In the genomic region with DNA sequence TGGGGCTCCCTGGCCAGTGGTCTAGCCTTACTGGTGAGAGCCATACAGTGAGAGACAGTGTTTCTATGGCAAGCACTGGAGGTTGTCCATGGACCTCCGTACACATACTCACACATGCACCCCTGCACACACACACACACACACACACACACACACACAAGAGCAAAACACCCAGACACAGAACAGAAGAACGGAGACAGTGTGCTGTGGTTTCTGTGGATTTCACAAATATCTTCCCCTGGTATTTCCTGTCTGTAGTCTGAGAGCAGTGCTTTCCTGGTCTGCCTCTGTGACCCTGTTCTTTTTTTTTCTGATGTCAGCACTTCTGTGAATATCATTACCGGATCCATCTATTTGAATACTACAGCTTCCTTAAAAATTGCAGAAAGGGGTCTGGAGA, we compare ENCODE assay signal across 12 mouse cellular contexts. TPM values are rescaled to one million over a fixed set of nuclear protein-coding genes. Genes with fewer than 3 reads are reported as not detected.
DNase-seq lines count a peak whose midpoint lies in the region; ATAC-seq lines count a peak whose summit lies in the region.
"Had no signal": no experiment of that assay in that cellular context is flagged by ENCODE, and none has a peak within 500 bp of the region (broad histone marks: within the 10 kb centered on the region; RNA-seq: fewer than 3 reads in every experiment).

No protein-coding gene starts in this region.

- 0 out of 2 replicates have a peak overlapping the region, but pooled peaks have one; percentile 35 for H3K27ac ChIP-seq in heart, embryonic 12.5 days (ENCODE audit: poor library complexity, severe bottlenecking)
- H3K27ac ChIP-seq in macrophage: peak overlapping the region; percentile 79
- H3K27ac ChIP-seq in forebrain, embryonic 10.5 days: no peak overlapping the region
- no peak overlapping the region for H3K27ac ChIP-seq in midbrain, embryonic 13.5 days
- H3K27ac ChIP-seq: forebrain, embryonic 12.5 days; midbrain, embryonic 12.5 days had no signal

- no peak for DNase-seq in heart, postnatal 36 days
- DNase-seq in 3T3-L1 (ENCODE audit: low read depth, low spot score): peak; percentile 54
- peak; percentile 22 for DNase-seq in fibroblast of lung, adult 2 months (ENCODE audit: low read depth)
- no peak for DNase-seq in forebrain, embryonic 10.5 days (ENCODE audit: extremely low spot score, low spot score)
- DNase-seq in cerebellum, postnatal 4 days (ENCODE audit: low spot score in 2 of 2): no peak
- DNase-seq: adrenal gland, postnatal 36 days had no signal

- H3K4me1 ChIP-seq in heart, embryonic 12.5 days (replicated peaks): 0 out of 2 replicates have a peak, but pooled peaks cover 4% of the 10 kb centered on the region
- H3K4me1 ChIP-seq in forebrain, embryonic 10.5 days: no peaks in the 10 kb centered on the region
- no peaks in the 10 kb centered on the region for H3K4me1 ChIP-seq in midbrain, embryonic 13.5 days (replicated peaks)
- H3K4me1 ChIP-seq: forebrain, embryonic 12.5 days; midbrain, embryonic 12.5 days had no signal

- 52% methylated on average over 3 of the region's 3 CpGs for WGBS in heart, embryonic 12.5 days
- WGBS in macrophage (ENCODE audit: missing documents): 3% methylated on average over 3 of the region's 3 CpGs
- 80% methylated on average over 3 of the region's 3 CpGs for WGBS in forebrain, embryonic 10.5 days
- WGBS in midbrain, embryonic 13.5 days: 91% methylated on average over 3 of the region's 3 CpGs

- H3K79me2 ChIP-seq in macrophage (ENCODE audit: inconsistent target): peaks cover 65% of the 10 kb centered on the region

- H3K9ac ChIP-seq in heart, embryonic 12.5 days: no peak overlapping the region
- H3K9ac ChIP-seq in midbrain, embryonic 13.5 days (replicated peaks): no peak overlapping the region
- H3K9ac ChIP-seq: forebrain, embryonic 12.5 days; midbrain, embryonic 12.5 days had no signal

- no peaks in the 10 kb centered on the region for H3K36me3 ChIP-seq in heart, embryonic 12.5 days
- H3K36me3 ChIP-seq in macrophage (ENCODE audit: inconsistent target): no peaks in the 10 kb centered on the region
- no peaks in the 10 kb centered on the region for H3K36me3 ChIP-seq in forebrain, embryonic 10.5 days (replicated peaks)
- no peaks in the 10 kb centered on the region for H3K36me3 ChIP-seq in midbrain, embryonic 13.5 days
- H3K36me3 ChIP-seq: forebrain, embryonic 12.5 days; midbrain, embryonic 12.5 days had no signal

- no peak for ATAC-seq in heart, embryonic 12.5 days (ENCODE audit: insufficient number of reproducible peaks, low FRiP score)
- ATAC-seq in midbrain, embryonic 13.5 days: no peak
- ATAC-seq: hindbrain, embryonic 16.5 days had no signal

- no peaks in the 10 kb centered on the region for H3K27me3 ChIP-seq in heart, embryonic 12.5 days (replicated peaks)
- no peaks in the 10 kb centered on the region for H3K27me3 ChIP-seq in forebrain, embryonic 10.5 days (ENCODE audit: poor library complexity, severe bottlenecking)
- no peaks in the 10 kb centered on the region for H3K27me3 ChIP-seq in midbrain, embryonic 13.5 days
- H3K27me3 ChIP-seq: forebrain, embryonic 12.5 days; midbrain, embryonic 12.5 days had no signal

- no peaks in the 10 kb centered on the region for H3K9me3 ChIP-seq in heart, embryonic 12.5 days (replicated peaks)
- H3K9me3 ChIP-seq in forebrain, embryonic 10.5 days: no peaks in the 10 kb centered on the region
- no peaks in the 10 kb centered on the region for H3K9me3 ChIP-seq in midbrain, embryonic 13.5 days
- H3K9me3 ChIP-seq: forebrain, embryonic 12.5 days; midbrain, embryonic 12.5 days had no signal

- no peak overlapping the region for H3K4me2 ChIP-seq in heart, embryonic 12.5 days
- no peak overlapping the region for H3K4me2 ChIP-seq in midbrain, embryonic 13.5 days (replicated peaks)
- H3K4me2 ChIP-seq: forebrain, embryonic 12.5 days; midbrain, embryonic 12.5 days had no signal

- intact Hi-C loops in heart, postnatal 36 days (cut with DNase I): no loop called here

- H3K4me3 ChIP-seq in heart, embryonic 12.5 days: no peak overlapping the region
- H3K4me3 ChIP-seq in macrophage (ENCODE audit: inconsistent target): no peak overlapping the region
- H3K4me3 ChIP-seq in forebrain, embryonic 10.5 days: no peak overlapping the region
- H3K4me3 ChIP-seq in midbrain, embryonic 13.5 days (replicated peaks): no peak overlapping the region
- H3K4me3 ChIP-seq: forebrain, embryonic 12.5 days; midbrain, embryonic 12.5 days had no signal

RNA-seq across cellular contexts. Expression of a gene that starts 2.9 kb away (rescaled TPM):
- polyA plus RNA-seq in heart, embryonic 12.5 days (2016; fragmentation: Nextera tagmentation; extraction: Ambion mirVana): 5.3 and 7.5 TPM in 2 replicates
- total RNA-seq in heart, postnatal 36 days (2021): 10 to 100 TPM; 12.8 to 27.3 TPM
- total RNA-seq in macrophage (2018; cell fraction: chromatin; rRNA removed): 100 to 1,000 TPM; 123 to 423 (median 235) TPM
- 1,000 to 10,000 TPM; 2,639 to 4,991 (median 3,753) TPM for total RNA-seq in macrophage (2018; cell fraction: cytosol; rRNA removed)
- total RNA-seq in macrophage (2018; cell fraction: nucleus; rRNA removed): 1,000 to 10,000 TPM in 25 of 26 experiments, 100 to 1,000 TPM in 1; 662 to 5,760 (median 3,354) TPM
- 4,472 to 5,209 TPM (median 4,886 TPM) in 3 replicates for polyA plus RNA-seq in macrophage (2018)
- polyA plus RNA-seq in forebrain, embryonic 10.5 days (2016; fragmentation: Nextera tagmentation; extraction: Ambion mirVana): 2.5 and 3.9 TPM in 2 replicates
- 10.5 and 10.6 TPM in 2 replicates for polyA plus RNA-seq in midbrain, embryonic 13.5 days (2015; fragmentation: Nextera tagmentation; extraction: Ambion mirVana)

RNA-seq across cellular contexts. Expression of a gene that starts 24.6 kb away (rescaled TPM):
- polyA plus RNA-seq in heart, embryonic 12.5 days (2016; fragmentation: Nextera tagmentation; extraction: Ambion mirVana): 14.2 and 15.1 TPM in 2 replicates
- 1 to 10 TPM; 9.5 to 9.6 TPM for total RNA-seq in heart, postnatal 36 days (2021)
- total RNA-seq in macrophage (2018; cell fraction: chromatin; rRNA removed): 1 to 10 TPM in 19 of 26 experiments, under 1 TPM in 5, not detected in 2; 0.41 to 9.2 (median 2.1) TPM
- 1 to 10 TPM; 1.6 to 5.8 (median 3.4) TPM for total RNA-seq in macrophage (2018; cell fraction: cytosol; rRNA removed)
- total RNA-seq in macrophage (2018; cell fraction: nucleus; rRNA removed): 1 to 10 TPM; 1.2 to 8.9 (median 3.6) TPM
- polyA plus RNA-seq in macrophage (2018): 4.6 to 5.0 TPM (median 4.8 TPM) in 3 replicates
- 1.4 and 1.5 TPM in 2 replicates for polyA plus RNA-seq in forebrain, embryonic 10.5 days (2016; fragmentation: Nextera tagmentation; extraction: Ambion mirVana)
- 4.8 and 5.8 TPM in 2 replicates for polyA plus RNA-seq in midbrain, embryonic 13.5 days (2015; fragmentation: Nextera tagmentation; extraction: Ambion mirVana)

RNA-seq across cellular contexts. Expression of a gene that starts 35.8 kb away (rescaled TPM):
- polyA plus RNA-seq in heart, embryonic 12.5 days (2016; fragmentation: Nextera tagmentation; extraction: Ambion mirVana): not detected in 2 replicates
- total RNA-seq in heart, postnatal 36 days (2021): not detected
- total RNA-seq in macrophage (2018; cell fraction: chromatin; rRNA removed): 1 to 10 TPM in 1 of 26 experiments, under 1 TPM in 6, not detected in 19; 0.45 to 1.2 (median 0.66) TPM
- under 1 TPM in 3 of 26 experiments, not detected in 23; 0.10 to 0.19 (median 0.11) TPM for total RNA-seq in macrophage (2018; cell fraction: cytosol; rRNA removed)
- total RNA-seq in macrophage (2018; cell fraction: nucleus; rRNA removed): 1 to 10 TPM in 1 of 26 experiments, under 1 TPM in 1, not detected in 24; 0.44 to 1.1 TPM
- 0.09 TPM in 1 of 3 replicates, not detected in the others for polyA plus RNA-seq in macrophage (2018)
- not detected in 2 replicates for polyA plus RNA-seq in forebrain, embryonic 10.5 days (2016; fragmentation: Nextera tagmentation; extraction: Ambion mirVana)
- not detected in 2 replicates for polyA plus RNA-seq in midbrain, embryonic 13.5 days (2015; fragmentation: Nextera tagmentation; extraction: Ambion mirVana)
- total RNA-seq: adrenal gland, postnatal 36 days had no signal
- polyA plus RNA-seq: forebrain, embryonic 12.5 days; hindbrain, embryonic 16.5 days; midbrain, embryonic 12.5 days had no signal

Comparison
In these comparisons a context has a peak if more than half of its experiments do, and no peak if none do; other contexts are left out.
1. H3K27ac ChIP-seq: peak in heart, embryonic 12.5 days (single experiment) and macrophage (single experiment); none in forebrain, embryonic 10.5 days (single experiment) and midbrain, embryonic 13.5 days (single experiment).
2. DNase-seq: peak in 3T3-L1 (single experiment) and fibroblast of lung, adult 2 months (single experiment); none in heart, postnatal 36 days (0 of 2), forebrain, embryonic 10.5 days (single experiment) and cerebellum, postnatal 4 days (0 of 2).
3. RNA of a gene that starts 2.9 kb away (polyA plus RNA-seq): 4,472 to 5,209 TPM in macrophage; 10.5 to 10.6 TPM in midbrain, embryonic 13.5 days, 5.3 to 7.5 TPM in heart, embryonic 12.5 days and 2.5 to 3.9 TPM in forebrain, embryonic 10.5 days; every median in the first group is over 100 times any median in the second.